Mouse (Mus musculus) olfactory bulb, adult 2 months (tissue): ENCODE results near the gene Serpina16. TPM values are rescaled to one million over a fixed set of nuclear protein-coding genes. Genes with fewer than 3 reads are reported as not detected.

Experiments
- H3K27ac ChIP-seq: fragments of 200-500 bp; 2 replicates; pipeline ENCODE4 v1.5.1; 2012; ENCODE audit warnings: low read depth, low read length; ENCODE audit not compliant: insufficient read depth
- H3K4me1 ChIP-seq: fragments of 200-500 bp; 2 replicates; pipeline ENCODE4 v1.6.1; 2012; ENCODE audit warnings: low read length; ENCODE audit not compliant: control insufficient read depth, insufficient read depth
- H3K4me3 ChIP-seq: fragments of 200-500 bp; 2 replicates; pipeline ENCODE4 v1.5.1; 2012; ENCODE audit warnings: mild to moderate bottlenecking, low read depth, low read length, moderate library complexity; ENCODE audit not compliant: insufficient read depth
- CTCF ChIP-seq: fragments of 200-500 bp; IDR thresholded peaks from 2 replicates; pipeline ENCODE4 v1.5.1; 2012; ENCODE audit warnings: low read depth, mild to moderate bottlenecking, low read length, moderate library complexity; ENCODE audit not compliant: insufficient read depth
- POLR2A ChIP-seq: fragments of 200-500 bp; IDR thresholded peaks from 2 replicates; pipeline ENCODE4 v1.6.1; 2012; ENCODE audit warnings: mild to moderate bottlenecking, low read depth, low read length, moderate library complexity; ENCODE audit not compliant: insufficient read depth
- whole genome bisulfite sequencing: fragments of 180-500 bp; shearing (Covaris S2); methylation state at CpG from one replicate; pipeline ENCODE4 v1.1.7; 2018; 5-methylcytosine and 5-hydroxymethylcytosine counted together
- polyA plus RNA-seq: library from polyadenylated mRNA; stranded (reverse); fragments of >200 nt; gene quantifications from 2 replicates; pipeline ENCODE4 v1.2.4, GENCODE M21; 2012; ENCODE audit warnings: low replicate concordance; ENCODE audit not compliant: missing spikeins, insufficient read depth, insufficient read length

Gene Serpina16
- polyA plus RNA-seq, 1 experiment, result not detected

DNA sequence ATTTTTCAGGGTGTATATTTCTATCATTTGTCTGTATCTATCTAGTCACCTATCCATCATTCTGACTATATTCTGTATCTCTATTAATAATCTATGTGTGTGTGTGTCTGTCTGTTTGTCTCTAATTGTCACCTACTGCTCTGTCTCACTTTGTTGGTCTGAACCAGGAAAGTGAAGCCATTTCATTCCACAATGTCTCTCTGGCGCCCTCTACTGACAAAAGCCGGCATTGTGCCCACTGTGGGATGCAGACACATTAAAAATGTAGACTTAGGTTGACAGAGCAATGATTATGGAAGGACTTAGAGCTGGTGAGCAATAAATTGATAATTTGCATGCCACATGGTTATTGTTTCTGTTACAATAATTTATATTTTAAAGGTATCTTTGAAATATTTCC is 32.6 kb downstream of the Serpina16 start:
- Histone ChIP-seq H3K27ac (no peak overlapping the region), H3K4me3 (no peak overlapping the region), H3K4me1 (no peaks in the 10 kb centered on the region)
- 0% methylated on average over 2 of the region's 2 CpGs for WGBS
- TF ChIP-seq CTCF (no peak), POLR2A (no peak)

DNA sequence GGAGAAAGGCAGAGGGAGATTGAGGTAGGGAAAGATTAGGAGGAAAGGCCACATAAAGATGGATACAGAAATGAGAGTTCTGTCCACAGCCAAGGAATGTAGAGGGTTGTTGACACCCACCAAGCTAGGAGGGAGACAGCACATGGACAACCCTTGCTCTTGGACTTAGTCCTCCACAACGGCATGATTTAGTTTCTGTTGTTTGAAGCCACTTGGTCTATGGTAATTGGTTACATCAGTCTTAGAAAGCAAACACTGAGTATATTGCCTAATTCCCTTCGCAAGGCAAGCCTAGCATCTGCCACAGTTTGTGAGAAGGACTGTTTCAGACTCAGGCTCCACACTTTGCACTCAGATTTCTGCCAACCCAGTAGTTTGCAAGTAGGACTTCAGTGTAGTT is 40.1 kb downstream of the Serpina16 start:
- Histone ChIP-seq H3K4me3 (no peak overlapping the region), H3K27ac (no peak overlapping the region), H3K4me1 (no peaks in the 10 kb centered on the region)
- TF ChIP-seq CTCF (no peak), POLR2A (no peak)
- 89% methylated on average over 2 of the region's 2 CpGs for WGBS

DNA sequence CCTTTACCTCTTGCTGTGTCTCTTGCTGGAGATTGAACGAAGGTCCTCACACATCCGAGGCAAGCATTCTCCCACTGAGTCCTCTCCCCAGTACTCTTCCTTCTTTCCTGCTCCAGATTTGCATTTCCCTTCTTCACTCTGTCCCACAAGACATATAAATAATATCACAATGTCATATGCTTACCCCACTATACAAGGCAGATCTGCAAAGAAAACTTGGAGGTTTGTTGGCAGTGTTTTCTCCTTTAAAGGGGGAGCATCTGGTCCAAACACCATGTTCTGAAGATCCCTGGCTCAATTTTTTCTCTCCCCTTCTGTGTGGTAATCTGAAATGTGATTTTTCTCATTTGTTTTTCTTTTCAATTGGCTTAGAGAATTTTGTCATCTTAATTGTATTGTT is 41.5 kb downstream of the Serpina16 start:
- no peak overlapping the region for H3K4me3 ChIP-seq
- no peaks in the 10 kb centered on the region for H3K4me1 ChIP-seq
- no peak overlapping the region for H3K27ac ChIP-seq
- 79% methylated on average over 2 of the region's 2 CpGs for WGBS
- no peak for TF ChIP-seq POLR2A
- TF ChIP-seq CTCF, result no peak

DNA sequence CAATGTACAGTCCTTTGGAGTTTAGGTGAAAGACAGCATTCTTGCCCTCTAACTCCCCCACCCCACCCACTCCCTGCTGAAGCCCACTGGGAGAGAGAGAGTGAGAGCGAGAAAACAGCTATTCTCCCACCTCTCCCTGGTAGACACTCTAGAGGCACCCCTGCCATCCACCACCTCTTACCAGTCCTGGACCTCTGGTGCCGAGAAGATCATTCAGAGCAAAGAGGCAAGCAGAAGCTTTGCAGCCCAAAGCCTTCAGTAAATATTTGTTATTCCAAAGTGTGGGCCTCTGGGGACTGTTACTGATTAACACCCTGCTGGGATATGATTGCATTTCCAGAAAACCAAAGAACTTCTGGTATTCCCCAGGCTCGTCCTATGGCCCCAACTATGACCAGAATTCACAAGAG is 44.7 kb downstream of the Serpina16 start, which contains the start of gene Serpina10:
Serpina10 (minus strand) TSS at position 242 of the 410 bp plus-strand sequence.
- Histone ChIP-seq H3K4me3 (no peak within 1 kb of the TSS), H3K4me1 (no peaks in the 10 kb centered on the region), H3K27ac (no peak within 1 kb of the TSS)
- WGBS, result 82% methylated on average over 3 of the region's 3 CpGs
- no peak for TF ChIP-seq POLR2A
- no peak for TF ChIP-seq CTCF

Other genes with a start within 250 kb of the Serpina16 start
- not detected in 2 replicates for gene Ifi27, start 241.9 kb downstream of the Serpina16 start, polyA plus RNA-seq
- gene Ifi27l2a, start 232.5 kb downstream of the Serpina16 start, polyA plus RNA-seq, result not detected in 2 replicates
- not detected in 2 replicates for gene Ifi27l2b, start 218.9 kb downstream of the Serpina16 start, polyA plus RNA-seq
- gene Ppp4r4, start 143.9 kb downstream of the Serpina16 start, polyA plus RNA-seq, result not detected in 2 replicates
- gene Serpina10, start 44.7 kb downstream of the Serpina16 start, polyA plus RNA-seq, result not detected in 2 replicates
- not detected in 2 replicates for gene Serpina6, start 18.9 kb downstream of the Serpina16 start, polyA plus RNA-seq
- gene Serpina1f, start 19.4 kb upstream of the Serpina16 start, polyA plus RNA-seq, result not detected in 2 replicates
- not detected in 2 replicates for gene Serpina1d, start 97.5 kb upstream of the Serpina16 start, polyA plus RNA-seq
- gene Serpina1b, start 154.2 kb upstream of the Serpina16 start, polyA plus RNA-seq, result not detected in 2 replicates
- not detected in 2 replicates for gene Serpina1a, start 187.4 kb upstream of the Serpina16 start, polyA plus RNA-seq
- gene Serpina1c, start 228.7 kb upstream of the Serpina16 start, polyA plus RNA-seq, result not detected in 2 replicates